Mouse (Mus musculus): ENCODE measurements around the gene Pcca.

DNA sequence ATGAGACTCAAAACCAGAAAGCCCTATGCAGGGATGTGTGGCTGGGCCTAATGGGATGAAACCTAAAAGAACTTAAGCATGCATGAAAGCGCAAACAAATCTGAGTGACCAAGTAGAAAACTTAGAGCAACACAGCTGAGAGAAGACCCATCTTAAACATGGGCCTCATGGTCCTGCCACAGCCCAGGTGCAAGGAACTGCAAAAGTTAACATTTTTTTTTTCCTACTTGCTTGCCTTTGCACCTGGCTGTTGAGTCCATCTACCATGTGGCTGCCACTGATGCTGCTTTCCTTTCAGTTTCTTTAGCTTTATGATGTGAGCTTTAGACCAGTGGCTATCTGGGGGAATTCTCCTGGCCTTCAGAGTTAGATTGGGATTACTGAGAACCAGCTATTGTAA, 383.6 kb downstream of the Pcca start:
- TF ChIP-seq MAX (IDR thresholded peaks at IDR 0.05) (no peak), CTCF (IDR thresholded peaks at IDR 0.05; ENCODE audit: control insufficient read depth, insufficient read depth, insufficient read length) (no peak), FOSL1 (IDR thresholded peaks at IDR 0.05; ENCODE audit: insufficient read depth, low read length, poor library complexity, severe bottlenecking) (no peak), USF1 (IDR thresholded peaks at IDR 0.05; ENCODE audit: low read depth) (no peak), MYOG (IDR thresholded peaks at IDR 0.05; ENCODE audit: control insufficient read depth, extremely low read depth, insufficient read length) (no peak)

Measured in C2C12 (cell line).